Mouse (Mus musculus): Measurements from ENCODE around the gene Obp1a. TPM values are rescaled to one million over a fixed set of nuclear protein-coding genes. Genes with fewer than 3 reads are reported as not detected.

Obp1a gene
- polyA plus RNA-seq (2012), result not detected in 2 replicates

GRCm38 (mm10) chrX:78091274-78091673 lies at the start of gene Obp1a:
Obp1a (minus strand) TSS chrX:78091374.

GRCm38 (mm10) chrX:78125167-78125566 lies 34.0 kb upstream of the Obp1a start, which contains the start of gene Gm5938:
Gm5938 (plus strand) TSS chrX:78125467.

Other genes with a start within 250 kb of the Obp1a start
- gene Pbsn, start 237.8 kb downstream of the Obp1a start, polyA plus RNA-seq (2012), result not detected in 2 replicates
- not detected in 2 replicates for gene Gm14744, start 226.6 kb downstream of the Obp1a start, polyA plus RNA-seq (2012)
- not detected in 2 replicates for gene 5430402E10Rik, start 166.3 kb downstream of the Obp1a start, polyA plus RNA-seq (2012)
- gene Gm5938, start 34.1 kb upstream of the Obp1a start, polyA plus RNA-seq (2012), result not detected in 2 replicates
- gene Obp1b, start 95.4 kb upstream of the Obp1a start, polyA plus RNA-seq (2012), result not detected in 2 replicates
- not detected in 2 replicates for gene Gm14743, start 154.5 kb upstream of the Obp1a start, polyA plus RNA-seq (2012)

Data from megakaryocyte-erythroid progenitor cell, adult 5 weeks (primary cell).